Mouse (Mus musculus): ENCODE measurements around the gene Cdadc1. TPM values are rescaled to one million over a fixed set of nuclear protein-coding genes. Genes with fewer than 3 reads are reported as not detected.

The Cdadc1 gene
- polyA plus RNA-seq, 2 experiments = 5.9 to 15.7 TPM

GRCm38 (mm10) chr14:59594988-59595387, 2.8 kb downstream of the Cdadc1 start:
- Histone ChIP-seq H3K27me3 (ENCODE audit: control insufficient read depth, insufficient read depth, low read length) (no peaks in the 10 kb centered on the region), H3K4me1 (replicated peaks; ENCODE audit: control insufficient read depth in 2 of 2, insufficient read depth in 2 of 2, low read length in 1 of 2) (peaks cover 3 to 10% of the 10 kb centered on the region in 2 experiments), H3K4me3 (ENCODE audit: insufficient read depth in 1 of 2, low read depth in 2 of 2, low read length in 2 of 2) (no peak overlapping the region), H3K9ac (replicated peaks) (no peak overlapping the region), H3K27ac (no peak overlapping the region), H3K4me2 (ENCODE audit: low read depth) (no peak overlapping the region), H3K36me3 (replicated peaks; ENCODE audit: control insufficient read depth, insufficient read depth, low read depth) (peaks cover 6% of the 10 kb centered on the region), H3K9me3 (ENCODE audit: control insufficient read depth, low read length) (no peaks in the 10 kb centered on the region)
- no peak for TF ChIP-seq CTCF (IDR thresholded peaks at IDR 0.05; ENCODE audit: low read depth)
- no peak for TF ChIP-seq EP300 (IDR thresholded peaks at IDR 0.05; ENCODE audit: low read depth)
- no peak for ATAC-seq (ENCODE audit: insufficient read depth)
- WGBS (ENCODE audit: insufficient replicate concordance) = 79% methylated on average over 3 of the region's 3 CpGs
- DNase-seq (ENCODE audit: low read depth in 3 of 3, low spot score in 3 of 3) = no peak

GRCm38 (mm10) chr14:59592593-59592992, 5.2 kb downstream of the Cdadc1 start:
- peaks cover 25% of the 10 kb centered on the region for H3K36me3 ChIP-seq (replicated peaks; ENCODE audit: control insufficient read depth, insufficient read depth, low read depth)
- H3K27me3 ChIP-seq (ENCODE audit: control insufficient read depth, insufficient read depth, low read length) = no peaks in the 10 kb centered on the region
- H3K9me3 ChIP-seq (ENCODE audit: control insufficient read depth, low read length) = no peaks in the 10 kb centered on the region
- H3K27ac ChIP-seq = no peak overlapping the region
- DNase-seq (ENCODE audit: low read depth in 3 of 3, low spot score in 3 of 3) (no peak), ATAC-seq (ENCODE audit: insufficient read depth) (no peak)
- TF ChIP-seq EP300 (IDR thresholded peaks at IDR 0.05; ENCODE audit: low read depth) (no peak), CTCF (IDR thresholded peaks at IDR 0.05; ENCODE audit: low read depth) (no peak)
- H3K4me2 ChIP-seq (ENCODE audit: low read depth) = no peak overlapping the region
- H3K4me1 ChIP-seq (replicated peaks; ENCODE audit: control insufficient read depth in 2 of 2, insufficient read depth in 2 of 2, low read length in 1 of 2) = peaks cover 3 to 6% of the 10 kb centered on the region in 2 experiments
- H3K4me3 ChIP-seq (ENCODE audit: insufficient read depth in 1 of 2, low read depth in 2 of 2, low read length in 2 of 2) = no peak overlapping the region
- 75% methylated on average over 3 of the region's 3 CpGs for WGBS (ENCODE audit: insufficient replicate concordance)
- no peak overlapping the region for H3K9ac ChIP-seq (replicated peaks)

- WGBS (ENCODE audit: insufficient replicate concordance) = 67% methylated on average over 8 of the region's 8 CpGs
- Histone ChIP-seq H3K27me3 (ENCODE audit: control insufficient read depth, insufficient read depth, low read length) (no peaks in the 10 kb centered on the region), H3K27ac (no peak overlapping the region), H3K9ac (replicated peaks) (no peak overlapping the region), H3K36me3 (replicated peaks; ENCODE audit: control insufficient read depth, insufficient read depth, low read depth) (peaks cover 25% of the 10 kb centered on the region), H3K4me3 (ENCODE audit: insufficient read depth in 1 of 2, low read depth in 2 of 2, low read length in 2 of 2) (no peak overlapping the region), H3K4me1 (replicated peaks; ENCODE audit: control insufficient read depth in 2 of 2, insufficient read depth in 2 of 2, low read length in 1 of 2) (peaks cover 3 to 4% of the 10 kb centered on the region in 2 experiments), H3K4me2 (ENCODE audit: low read depth) (no peak overlapping the region), H3K9me3 (ENCODE audit: control insufficient read depth, low read length) (no peaks in the 10 kb centered on the region)
- TF ChIP-seq EP300 (IDR thresholded peaks at IDR 0.05; ENCODE audit: low read depth) = no peak
- no peak for TF ChIP-seq CTCF (IDR thresholded peaks at IDR 0.05; ENCODE audit: low read depth)
- ATAC-seq (ENCODE audit: insufficient read depth) (no peak), DNase-seq (ENCODE audit: low read depth in 3 of 3, low spot score in 3 of 3) (no peak)
These were observed 5.9 kb downstream of the Cdadc1 start for GRCm38 (mm10) chr14:59591901-59592300.

- H3K4me3 ChIP-seq (ENCODE audit: insufficient read depth in 1 of 2, low read depth in 2 of 2, low read length in 2 of 2) = no peak overlapping the region
- TF ChIP-seq CTCF (IDR thresholded peaks at IDR 0.05; ENCODE audit: low read depth) = peak; percentile 45; the same call in 1 of the 2 replicates
- TF ChIP-seq EP300 (IDR thresholded peaks at IDR 0.05; ENCODE audit: low read depth) = no peak
- no peaks in the 10 kb centered on the region for H3K27me3 ChIP-seq (ENCODE audit: control insufficient read depth, insufficient read depth, low read length)
- ATAC-seq (ENCODE audit: insufficient read depth) (no peak), DNase-seq (ENCODE audit: low read depth in 3 of 3, low spot score in 3 of 3) (no peak)
- no peak overlapping the region for H3K9ac ChIP-seq (replicated peaks)
- H3K27ac ChIP-seq = no peak overlapping the region
- H3K36me3 ChIP-seq (replicated peaks; ENCODE audit: control insufficient read depth, insufficient read depth, low read depth) = peaks cover 27% of the 10 kb centered on the region
- no peaks in the 10 kb centered on the region for H3K4me1 ChIP-seq (replicated peaks; ENCODE audit: control insufficient read depth in 2 of 2, insufficient read depth in 2 of 2, low read length in 1 of 2)
- H3K9me3 ChIP-seq (ENCODE audit: control insufficient read depth, low read length) = no peaks in the 10 kb centered on the region
- WGBS (ENCODE audit: insufficient replicate concordance) = 67% methylated on average over 1 of the region's 1 CpGs
- H3K4me2 ChIP-seq (ENCODE audit: low read depth) = no peak overlapping the region
These were observed 7.1 kb downstream of the Cdadc1 start for GRCm38 (mm10) chr14:59590614-59591013.

- TF ChIP-seq CTCF (IDR thresholded peaks at IDR 0.05; ENCODE audit: low read depth) (no peak), EP300 (IDR thresholded peaks at IDR 0.05; ENCODE audit: low read depth) (no peak)
- Histone ChIP-seq H3K9me3 (ENCODE audit: control insufficient read depth, low read length) (no peaks in the 10 kb centered on the region), H3K4me3 (ENCODE audit: insufficient read depth in 1 of 2, low read depth in 2 of 2, low read length in 2 of 2) (no peak overlapping the region), H3K4me2 (ENCODE audit: low read depth) (no peak overlapping the region), H3K9ac (replicated peaks) (no peak overlapping the region), H3K36me3 (replicated peaks; ENCODE audit: control insufficient read depth, insufficient read depth, low read depth) (peaks cover 10% of the 10 kb centered on the region; the same call in 1 of the 2 replicates), H3K4me1 (replicated peaks; ENCODE audit: control insufficient read depth in 2 of 2, insufficient read depth in 2 of 2, low read length in 1 of 2) (no peaks in the 10 kb centered on the region), H3K27me3 (ENCODE audit: control insufficient read depth, insufficient read depth, low read length) (no peaks in the 10 kb centered on the region), H3K27ac (no peak overlapping the region)
- WGBS (ENCODE audit: insufficient replicate concordance) = 76% methylated on average over 5 of the region's 5 CpGs
- ATAC-seq (ENCODE audit: insufficient read depth) (no peak), DNase-seq (ENCODE audit: low read depth in 3 of 3, low spot score in 3 of 3) (no peak)
These were observed 21.4 kb downstream of the Cdadc1 start for GRCm38 (mm10) chr14:59576385-59576784.
